Mouse (Mus musculus): Measurements from ENCODE around the gene Hps6. TPM values are rescaled to one million over a fixed set of nuclear protein-coding genes. Genes with fewer than 3 reads are reported as not detected.

Hps6 gene
- polyA plus RNA-seq, 1 experiment from 2014 or later: 1.9 TPM

DNA sequence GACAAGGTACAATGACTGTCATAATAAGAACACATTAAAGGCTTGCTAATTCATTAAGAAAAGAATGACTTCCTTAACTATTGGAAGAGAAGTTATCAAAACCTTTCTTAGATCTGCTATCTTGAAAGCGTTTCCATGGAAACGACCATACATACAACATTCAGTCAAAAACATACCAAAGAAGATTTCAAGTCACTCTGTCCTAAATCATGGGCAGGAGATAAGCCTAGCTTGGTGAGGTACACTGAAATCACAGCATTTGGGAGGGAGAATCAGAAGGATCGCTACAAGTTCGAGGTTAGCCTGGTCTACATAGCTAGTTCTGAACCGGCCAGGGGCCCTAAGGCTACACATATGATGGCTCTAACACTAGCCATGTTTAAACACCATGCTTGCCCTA is 5.9 kb upstream of the Hps6 start:
- no peaks in the 10 kb centered on the region for H3K36me3 ChIP-seq (replicated peaks; ENCODE audit: control insufficient read depth, insufficient read depth, low read depth, low read length)
- no peaks in the 10 kb centered on the region; the same call in 1 of the 2 replicates for H3K4me1 ChIP-seq (ENCODE audit: control insufficient read depth, insufficient read depth, low read length)
- peak overlapping the region; percentile 91; the same call in 1 of the 2 replicates for H3K9ac ChIP-seq (replicated peaks; ENCODE audit: low read length)
- H3K4me2 ChIP-seq (ENCODE audit: low read depth, low read length): peak overlapping the region; percentile 71
- H3K27me3 ChIP-seq (ENCODE audit: control insufficient read depth, insufficient read depth, low read length): no peaks in the 10 kb centered on the region
- no peak overlapping the region for H3K27ac ChIP-seq (replicated peaks; ENCODE audit: low read depth, low read length)
- H3K9me3 ChIP-seq (replicated peaks; ENCODE audit: control insufficient read depth, low read length): 0 out of 2 replicates have a peak, but pooled peaks cover 2% of the 10 kb centered on the region
- 66% methylated on average over 5 of the region's 5 CpGs for WGBS
- peak overlapping the region; percentile 82 for H3K4me3 ChIP-seq (ENCODE audit: low read depth, low read length)
- ATAC-seq (replicated peaks; ENCODE audit: insufficient number of reproducible peaks, low FRiP score, low TSS enrichment, low read depth) (no peak), DNase-seq (ENCODE audit: low spot score) (peak; percentile 11)

DNA sequence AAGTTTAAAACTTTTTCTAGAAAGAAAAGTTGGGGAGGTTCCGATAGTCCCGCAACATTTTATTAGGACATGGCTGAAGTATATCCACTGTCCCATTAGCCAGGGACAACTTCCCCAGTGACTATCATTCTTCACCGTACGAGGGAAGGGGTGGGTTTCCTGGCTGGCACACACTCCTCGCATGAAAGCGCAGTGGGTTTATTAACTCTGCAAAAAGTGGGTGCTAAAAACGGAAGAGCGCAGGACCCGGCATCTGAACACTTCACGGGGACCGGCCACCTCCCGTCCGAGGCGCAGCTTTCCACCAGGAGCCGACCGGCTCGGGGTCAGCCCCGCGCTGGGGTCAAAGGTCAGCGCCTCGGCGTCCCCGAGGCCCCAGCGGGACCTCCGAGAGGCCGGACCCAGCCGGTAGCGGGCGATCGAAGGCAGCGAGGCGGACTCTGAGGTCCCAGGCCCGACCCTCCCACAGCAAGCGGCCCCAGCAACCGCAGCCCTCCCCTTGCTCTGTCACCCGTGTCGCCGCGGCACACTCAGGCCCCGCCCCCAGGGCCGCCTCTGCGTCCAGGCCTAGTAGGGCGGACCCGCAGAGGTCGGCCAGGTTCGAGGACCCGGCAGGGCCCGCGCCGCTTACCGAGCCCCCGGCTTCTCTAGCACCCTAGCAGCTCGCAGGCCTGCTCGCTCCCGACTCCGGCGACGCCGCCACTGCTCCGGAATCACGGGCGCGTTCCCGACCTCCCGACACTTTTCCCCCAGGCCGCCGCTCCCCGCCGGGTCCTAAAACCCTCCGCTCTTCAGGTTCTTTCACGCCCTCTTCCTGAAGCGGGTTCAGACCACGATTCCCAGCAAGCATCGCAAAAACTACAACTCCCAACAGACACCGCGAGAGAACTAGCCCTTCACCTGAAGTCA is 5.3 kb upstream of the Hps6 start, which contains the start of gene Armh3:
TSS of gene Armh3 (minus strand) at position 704 of the 909 bp plus-strand sequence.
- H3K4me2 ChIP-seq (ENCODE audit: low read depth, low read length): peak within 1 kb of the TSS; percentile 71
- H3K27me3 ChIP-seq (ENCODE audit: control insufficient read depth, insufficient read depth, low read length): no peaks in the 10 kb centered on the region
- peak within 1 kb of the TSS; percentile 90 for H3K27ac ChIP-seq (replicated peaks; ENCODE audit: low read depth, low read length)
- ATAC-seq (replicated peaks; ENCODE audit: insufficient number of reproducible peaks, low FRiP score, low TSS enrichment, low read depth): peak; percentile 90
- peak within 1 kb of the TSS; percentile 82 for H3K4me3 ChIP-seq (ENCODE audit: low read depth, low read length)
- 2% methylated on average over 69 of the region's 76 CpGs for WGBS
- peak; percentile 98 for DNase-seq (ENCODE audit: low spot score)
- no peaks in the 10 kb centered on the region for H3K36me3 ChIP-seq (replicated peaks; ENCODE audit: control insufficient read depth, insufficient read depth, low read depth, low read length)
- H3K9me3 ChIP-seq (replicated peaks; ENCODE audit: control insufficient read depth, low read length): 0 out of 2 replicates have a peak, but pooled peaks cover 2% of the 10 kb centered on the region
- no peaks in the 10 kb centered on the region; the same call in 1 of the 2 replicates for H3K4me1 ChIP-seq (ENCODE audit: control insufficient read depth, insufficient read depth, low read length)
- peak within 1 kb of the TSS; percentile 91 for H3K9ac ChIP-seq (replicated peaks; ENCODE audit: low read length)

DNA sequence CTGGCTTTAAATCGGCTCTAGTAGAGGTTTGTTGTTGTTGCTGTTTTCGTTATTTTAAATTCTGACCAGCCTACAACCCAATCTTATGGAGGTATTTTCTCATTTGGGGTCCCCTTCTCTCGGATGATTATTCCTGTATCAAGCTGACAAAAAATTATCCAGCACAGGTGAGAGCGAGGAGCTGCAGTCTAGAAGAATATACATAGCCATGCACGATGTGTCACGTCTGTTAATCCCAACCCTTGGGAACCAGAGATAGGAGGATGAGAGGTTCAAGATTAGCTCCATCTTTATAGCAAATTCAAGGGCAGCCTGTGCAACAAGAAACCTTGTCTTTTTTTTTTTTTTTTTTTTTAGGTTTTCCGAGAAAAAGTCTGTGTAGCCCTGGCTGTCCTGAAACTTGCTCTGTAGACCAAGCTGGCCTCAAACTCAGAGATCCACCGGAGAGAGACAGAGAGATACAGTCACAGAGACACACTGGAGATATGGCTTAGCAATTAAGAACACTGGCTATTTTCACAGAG is 4.6 kb upstream of the Hps6 start:
- ATAC-seq (replicated peaks; ENCODE audit: insufficient number of reproducible peaks, low FRiP score, low TSS enrichment, low read depth) (0 out of 2 replicates have a peak, but pooled peaks have one; percentile 21), DNase-seq (ENCODE audit: low spot score) (no peak)
- WGBS: 14% methylated on average over 8 of the region's 8 CpGs
- Histone ChIP-seq H3K4me2 (ENCODE audit: low read depth, low read length) (peak overlapping the region; percentile 27), H3K4me3 (ENCODE audit: low read depth, low read length) (peak overlapping the region; percentile 82), H3K9me3 (replicated peaks; ENCODE audit: control insufficient read depth, low read length) (0 out of 2 replicates have a peak, but pooled peaks cover 2% of the 10 kb centered on the region), H3K27me3 (ENCODE audit: control insufficient read depth, insufficient read depth, low read length) (no peaks in the 10 kb centered on the region), H3K9ac (replicated peaks; ENCODE audit: low read length) (no peak overlapping the region; the same call in 1 of the 2 replicates), H3K27ac (replicated peaks; ENCODE audit: low read depth, low read length) (no peak overlapping the region), H3K36me3 (replicated peaks; ENCODE audit: control insufficient read depth, insufficient read depth, low read depth, low read length) (no peaks in the 10 kb centered on the region), H3K4me1 (ENCODE audit: control insufficient read depth, insufficient read depth, low read length) (no peaks in the 10 kb centered on the region; the same call in 1 of the 2 replicates)

DNA sequence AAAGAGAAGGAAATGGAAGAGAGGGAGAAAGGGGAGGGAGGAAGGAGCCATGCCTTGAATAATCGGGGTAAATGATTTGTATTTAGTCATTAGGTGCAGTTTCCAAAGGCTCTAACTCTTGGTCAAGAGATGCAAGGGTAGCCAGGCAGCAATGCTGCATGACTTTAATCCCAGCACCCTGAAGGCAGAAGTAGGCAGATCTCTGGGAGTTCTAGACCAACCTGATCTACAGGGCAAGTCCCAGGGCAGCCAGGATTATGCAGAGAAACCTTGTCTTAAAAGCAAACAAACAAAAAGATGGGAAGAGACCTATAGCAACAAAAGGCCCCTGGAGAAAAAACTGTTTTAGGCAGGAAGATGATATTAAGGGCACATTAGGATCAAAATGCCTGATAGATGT is 3.9 kb upstream of the Hps6 start:
- H3K27me3 ChIP-seq (ENCODE audit: control insufficient read depth, insufficient read depth, low read length): no peaks in the 10 kb centered on the region
- DNase-seq (ENCODE audit: low spot score) (no peak), ATAC-seq (replicated peaks; ENCODE audit: insufficient number of reproducible peaks, low FRiP score, low TSS enrichment, low read depth) (no peak)
- no peak overlapping the region for H3K27ac ChIP-seq (replicated peaks; ENCODE audit: low read depth, low read length)
- H3K36me3 ChIP-seq (replicated peaks; ENCODE audit: control insufficient read depth, insufficient read depth, low read depth, low read length): no peaks in the 10 kb centered on the region
- WGBS: 56% methylated on average over 1 of the region's 1 CpGs
- no peak overlapping the region for H3K4me3 ChIP-seq (ENCODE audit: low read depth, low read length)
- H3K9ac ChIP-seq (replicated peaks; ENCODE audit: low read length): no peak overlapping the region
- H3K9me3 ChIP-seq (replicated peaks; ENCODE audit: control insufficient read depth, low read length): 0 out of 2 replicates have a peak, but pooled peaks cover 2% of the 10 kb centered on the region
- no peak overlapping the region for H3K4me2 ChIP-seq (ENCODE audit: low read depth, low read length)
- peaks cover 4% of the 10 kb centered on the region for H3K4me1 ChIP-seq (ENCODE audit: control insufficient read depth, insufficient read depth, low read length)

DNA sequence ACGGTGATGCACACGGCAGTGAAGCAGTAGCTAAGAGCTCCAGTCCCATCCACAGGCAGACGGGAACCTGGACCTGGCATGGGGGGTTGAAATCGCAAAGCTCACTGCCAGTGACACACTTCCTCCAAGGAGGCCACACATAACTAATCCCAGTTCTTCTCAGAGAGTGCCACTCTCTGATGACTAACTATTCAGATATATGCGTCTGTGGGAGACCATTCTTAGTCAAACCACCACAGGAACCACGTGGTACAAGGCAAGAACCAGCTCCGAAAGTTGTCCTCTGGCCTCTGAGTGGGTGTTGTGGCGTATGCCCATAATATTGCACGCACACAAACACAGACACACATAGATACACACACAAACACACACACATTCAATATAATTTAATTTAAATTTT is 1.0 kb upstream of the Hps6 start:
- peaks cover 4% of the 10 kb centered on the region for H3K4me1 ChIP-seq (ENCODE audit: control insufficient read depth, insufficient read depth, low read length)
- no peaks in the 10 kb centered on the region for H3K36me3 ChIP-seq (replicated peaks; ENCODE audit: control insufficient read depth, insufficient read depth, low read depth, low read length)
- no peak overlapping the region for H3K27ac ChIP-seq (replicated peaks; ENCODE audit: low read depth, low read length)
- no peak for ATAC-seq (replicated peaks; ENCODE audit: insufficient number of reproducible peaks, low FRiP score, low TSS enrichment, low read depth)
- no peak overlapping the region for H3K9ac ChIP-seq (replicated peaks; ENCODE audit: low read length)
- no peak for DNase-seq (ENCODE audit: low spot score)
- 88% methylated on average over 9 of the region's 9 CpGs for WGBS
- H3K9me3 ChIP-seq (replicated peaks; ENCODE audit: control insufficient read depth, low read length): no peaks in the 10 kb centered on the region
- H3K4me3 ChIP-seq (ENCODE audit: low read depth, low read length): no peak overlapping the region
- no peak overlapping the region for H3K4me2 ChIP-seq (ENCODE audit: low read depth, low read length)
- H3K27me3 ChIP-seq (ENCODE audit: control insufficient read depth, insufficient read depth, low read length): no peaks in the 10 kb centered on the region

DNA sequence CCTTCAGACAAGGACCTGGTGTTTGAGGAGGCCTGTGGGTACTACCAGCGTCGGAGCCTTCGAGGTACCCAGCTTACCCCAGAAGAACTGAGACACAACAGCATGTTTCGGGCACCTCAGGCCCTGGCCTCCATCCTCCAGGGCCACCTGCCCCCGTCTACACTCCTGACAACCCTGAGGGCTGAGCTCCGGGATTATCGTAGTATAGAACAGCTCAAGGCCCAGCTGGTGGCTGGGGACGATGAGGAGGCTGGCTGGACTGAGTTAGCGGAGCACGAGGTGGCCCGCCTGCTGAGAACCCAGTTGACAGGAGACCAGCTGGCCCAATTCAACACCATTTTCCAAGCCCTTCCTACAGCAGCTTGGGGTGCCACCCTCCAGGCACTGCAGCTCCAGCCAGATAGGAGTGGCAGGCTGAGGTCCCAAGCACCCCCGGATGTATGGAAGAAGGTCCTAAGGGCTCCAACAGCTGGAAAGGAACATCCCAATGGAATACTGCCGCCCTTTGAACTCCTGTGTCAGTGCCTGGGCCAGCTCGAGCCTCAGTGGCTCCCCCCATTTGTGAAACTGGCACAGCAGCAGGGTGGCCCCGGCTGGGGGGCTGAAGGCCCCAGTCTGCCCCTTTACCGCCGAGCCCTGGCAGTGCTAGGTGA is 1.6 kb downstream of the Hps6 start:
- 73% methylated on average over 17 of the region's 17 CpGs for WGBS

DNA sequence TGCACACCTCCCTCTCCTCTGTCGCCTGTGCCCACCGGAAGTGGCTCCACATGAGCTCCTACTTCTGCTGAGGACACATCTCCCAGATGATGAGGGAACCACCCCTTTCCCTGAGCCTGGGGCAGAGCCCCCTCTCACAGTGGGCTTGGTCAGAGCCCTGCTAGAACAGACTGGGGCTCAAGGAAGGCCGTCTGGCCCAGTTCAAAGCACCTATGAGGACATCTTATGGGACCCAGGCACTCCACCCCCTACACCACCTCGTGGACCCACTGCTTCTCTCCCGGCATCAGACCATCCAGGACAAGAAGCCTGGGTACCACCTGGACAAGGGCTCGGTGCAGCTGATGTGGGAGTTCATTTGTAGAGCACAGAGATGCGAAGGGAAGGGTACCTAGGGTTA is 2.4 kb downstream of the Hps6 start:
- Histone ChIP-seq H3K36me3 (replicated peaks; ENCODE audit: control insufficient read depth, insufficient read depth, low read depth, low read length) (no peaks in the 10 kb centered on the region), H3K27ac (replicated peaks; ENCODE audit: low read depth, low read length) (no peak overlapping the region), H3K9me3 (replicated peaks; ENCODE audit: control insufficient read depth, low read length) (no peaks in the 10 kb centered on the region), H3K9ac (replicated peaks; ENCODE audit: low read length) (no peak overlapping the region), H3K4me2 (ENCODE audit: low read depth, low read length) (no peak overlapping the region), H3K4me1 (ENCODE audit: control insufficient read depth, insufficient read depth, low read length) (peaks cover 4% of the 10 kb centered on the region), H3K4me3 (ENCODE audit: low read depth, low read length) (no peak overlapping the region), H3K27me3 (ENCODE audit: control insufficient read depth, insufficient read depth, low read length) (no peaks in the 10 kb centered on the region)
- WGBS: 83% methylated on average over 7 of the region's 7 CpGs
- ATAC-seq (replicated peaks; ENCODE audit: insufficient number of reproducible peaks, low FRiP score, low TSS enrichment, low read depth): no peak
- DNase-seq (ENCODE audit: low spot score): no peak

More for the DNA sequence above, 1.6 kb downstream of the Hps6 start:
- no peaks in the 10 kb centered on the region for H3K36me3 ChIP-seq (replicated peaks; ENCODE audit: control insufficient read depth, insufficient read depth, low read depth, low read length)
- no peak overlapping the region for H3K27ac ChIP-seq (replicated peaks; ENCODE audit: low read depth, low read length)
- H3K4me1 ChIP-seq (ENCODE audit: control insufficient read depth, insufficient read depth, low read length): peaks cover 4% of the 10 kb centered on the region
- no peak overlapping the region for H3K4me2 ChIP-seq (ENCODE audit: low read depth, low read length)
- H3K9me3 ChIP-seq (replicated peaks; ENCODE audit: control insufficient read depth, low read length): no peaks in the 10 kb centered on the region
- no peak overlapping the region for H3K4me3 ChIP-seq (ENCODE audit: low read depth, low read length)
- no peak for ATAC-seq (replicated peaks; ENCODE audit: insufficient number of reproducible peaks, low FRiP score, low TSS enrichment, low read depth)
- no peak overlapping the region for H3K9ac ChIP-seq (replicated peaks; ENCODE audit: low read length)
- no peaks in the 10 kb centered on the region for H3K27me3 ChIP-seq (ENCODE audit: control insufficient read depth, insufficient read depth, low read length)
- no peak for DNase-seq (ENCODE audit: low spot score)
